Mouse (Mus musculus): ENCODE measurements at regions not wholly inside any gene's neighbourhood (a gene's known extent, or its start where the extent isn't known, plus 50 kb on each side); places are given as distances from the start of the nearest gene placed in this dataset.
"Not testable (repeated sequence)": the region's sequence is repeated elsewhere in the genome, so short reads cannot be mapped to it uniquely, and the experiment has no call there.

DNA sequence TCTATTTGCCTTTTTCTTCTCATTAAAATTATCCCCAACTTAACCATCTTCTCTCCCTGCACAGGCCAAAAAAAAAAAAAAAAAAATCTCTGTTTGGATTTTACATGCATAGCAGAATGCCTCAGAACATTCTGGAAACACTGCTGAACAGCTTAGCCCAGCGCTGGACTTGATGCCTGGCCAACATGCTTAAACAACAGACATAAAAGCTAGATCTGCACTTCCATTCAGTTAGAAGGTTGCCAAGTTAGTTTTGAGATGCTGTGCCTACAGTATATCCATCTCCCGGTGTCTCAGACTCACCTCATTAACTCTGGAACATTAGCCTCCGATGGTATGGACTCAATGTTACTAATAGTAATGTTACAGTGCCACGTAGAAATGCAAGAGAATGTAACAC is 785.6 kb upstream of the Sox9 start:
- H3K4me1 ChIP-seq, result no peaks in the 10 kb centered on the region
- 89% methylated on average over 4 of the region's 4 CpGs for WGBS

DNA sequence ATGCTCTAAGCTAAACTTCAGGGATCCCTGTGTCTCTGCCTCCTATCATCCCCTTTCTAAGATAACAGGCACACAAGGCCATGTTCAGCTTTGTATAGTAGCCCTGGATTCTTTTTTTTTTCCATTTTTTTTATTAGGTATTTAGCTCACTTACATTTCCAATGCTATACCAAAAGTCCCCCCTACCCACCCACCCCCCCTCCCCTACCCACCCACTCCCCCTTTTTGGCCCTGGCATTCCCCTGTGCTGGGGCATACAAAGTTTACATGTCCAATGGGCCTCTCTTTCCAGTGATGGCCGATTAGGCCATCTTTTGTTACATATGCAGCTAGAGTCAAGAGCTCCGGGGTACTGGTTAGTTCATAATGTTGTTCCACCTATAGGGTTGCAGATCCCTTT is 771.2 kb upstream of the Sox9 start:
- not testable (repeated sequence) for H3K27ac ChIP-seq; H3K27me3 ChIP-seq (ENCODE audit: poor library complexity, severe bottlenecking); DNase-seq (ENCODE audit: extremely low spot score, low spot score); H3K36me3 ChIP-seq (replicated peaks); H3K4me1 ChIP-seq; H3K9me3 ChIP-seq; H3K4me3 ChIP-seq
- 85% methylated on average over 1 of the region's 2 CpGs for WGBS

More for the DNA sequence above, 785.6 kb upstream of the Sox9 start:
- Histone ChIP-seq H3K27ac (no peak overlapping the region), H3K36me3 (replicated peaks) (no peaks in the 10 kb centered on the region), H3K27me3 (ENCODE audit: poor library complexity, severe bottlenecking) (no peaks in the 10 kb centered on the region), H3K4me3 (no peak overlapping the region), H3K9me3 (no peaks in the 10 kb centered on the region)
- DNase-seq (ENCODE audit: extremely low spot score, low spot score), result no peak

GRCm38 (mm10) chr11:112017906-112018305 is 764.1 kb upstream of the Sox9 start:
- H3K4me3 ChIP-seq, result no peak overlapping the region
- no peaks in the 10 kb centered on the region for H3K36me3 ChIP-seq (replicated peaks)
- H3K27me3 ChIP-seq (ENCODE audit: poor library complexity, severe bottlenecking), result no peaks in the 10 kb centered on the region
- no peaks in the 10 kb centered on the region for H3K9me3 ChIP-seq
- H3K4me1 ChIP-seq, result no peaks in the 10 kb centered on the region
- 82% methylated on average over 3 of the region's 3 CpGs for WGBS
- no peak overlapping the region for H3K27ac ChIP-seq
- DNase-seq (ENCODE audit: extremely low spot score, low spot score), result no peak

GRCm38 (mm10) chr11:112028031-112028430 is 754.0 kb upstream of the Sox9 start:
- no peaks in the 10 kb centered on the region for H3K36me3 ChIP-seq (replicated peaks)
- H3K27me3 ChIP-seq (ENCODE audit: poor library complexity, severe bottlenecking), result no peaks in the 10 kb centered on the region
- WGBS, result 90% methylated on average over 5 of the region's 5 CpGs
- H3K9me3 ChIP-seq, result peaks cover 6% of the 10 kb centered on the region; the same call in 1 of the 2 replicates
- no peak overlapping the region for H3K27ac ChIP-seq
- no peak for DNase-seq (ENCODE audit: extremely low spot score, low spot score)
- no peaks in the 10 kb centered on the region for H3K4me1 ChIP-seq
- H3K4me3 ChIP-seq, result no peak overlapping the region

DNA sequence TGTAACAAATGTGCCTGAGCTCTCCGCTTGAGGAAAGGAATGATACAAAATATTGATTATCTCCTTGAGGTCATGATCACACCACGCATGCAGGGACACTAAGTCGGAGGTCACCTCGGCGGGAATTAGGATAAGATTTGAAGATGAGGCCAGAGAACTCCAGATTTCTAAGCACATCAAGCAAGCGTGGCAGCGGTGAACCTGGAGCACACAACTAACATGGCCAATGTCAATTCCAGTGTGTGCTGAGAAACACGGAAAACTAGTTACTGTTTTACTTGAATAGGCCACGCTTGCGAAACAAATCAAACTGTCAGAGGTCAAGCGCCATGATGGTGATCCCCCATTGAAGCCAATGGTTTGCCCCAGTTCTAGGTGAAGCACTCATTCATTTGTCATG is 743.3 kb upstream of the Sox9 start:
- WGBS, result 97% methylated on average over 11 of the region's 11 CpGs
- DNase-seq (ENCODE audit: extremely low spot score, low spot score), result no peak
- Histone ChIP-seq H3K9me3 (no peaks in the 10 kb centered on the region), H3K4me3 (no peak overlapping the region), H3K27me3 (ENCODE audit: poor library complexity, severe bottlenecking) (no peaks in the 10 kb centered on the region), H3K4me1 (no peaks in the 10 kb centered on the region), H3K27ac (no peak overlapping the region), H3K36me3 (replicated peaks) (no peaks in the 10 kb centered on the region)

DNA sequence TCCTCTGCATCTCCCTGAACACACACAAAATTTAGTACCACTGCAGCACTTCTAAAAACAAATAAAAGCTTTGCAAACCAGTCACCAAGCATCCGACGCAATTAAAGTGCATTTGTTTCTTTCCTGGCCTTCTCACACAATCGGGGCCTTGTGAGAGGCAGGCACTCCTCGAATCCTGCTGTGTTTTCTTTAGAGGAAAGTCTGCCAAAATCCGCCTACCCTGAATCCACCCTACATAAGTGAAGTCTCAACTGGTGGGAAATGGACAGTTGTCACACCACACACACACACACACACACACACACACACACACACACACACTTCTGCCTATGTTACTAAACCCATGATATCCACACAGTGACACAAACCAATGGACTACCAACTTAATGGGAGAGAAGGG is 737.6 kb upstream of the Sox9 start:
- DNase-seq (ENCODE audit: extremely low spot score, low spot score), result no peak
- WGBS, result 36% methylated on average over 5 of the region's 5 CpGs
- Histone ChIP-seq H3K9me3 (no peaks in the 10 kb centered on the region), H3K36me3 (replicated peaks) (no peaks in the 10 kb centered on the region), H3K27me3 (ENCODE audit: poor library complexity, severe bottlenecking) (no peaks in the 10 kb centered on the region), H3K4me3 (no peak overlapping the region), H3K4me1 (peaks cover 10% of the 10 kb centered on the region), H3K27ac (no peak overlapping the region)

DNA sequence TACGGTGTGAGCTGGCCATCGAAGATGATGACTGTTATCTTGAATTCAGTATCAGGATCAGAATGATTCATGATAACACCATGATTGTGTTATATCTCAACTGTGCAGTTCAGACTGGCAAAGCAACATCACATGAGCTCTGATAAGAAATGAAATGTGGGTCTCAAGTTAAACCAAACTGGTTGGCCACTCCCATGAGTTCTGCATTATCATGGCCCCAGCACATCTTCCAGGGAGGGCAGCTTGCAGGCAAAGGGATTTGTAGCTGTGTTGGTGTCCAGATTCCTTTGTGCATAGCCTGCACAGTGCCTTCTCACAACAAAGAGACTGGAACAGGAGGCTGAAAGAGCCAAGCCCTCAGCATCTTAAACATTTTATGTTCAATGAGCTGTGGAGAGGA is 736.7 kb upstream of the Sox9 start:
- Histone ChIP-seq H3K27me3 (ENCODE audit: poor library complexity, severe bottlenecking) (no peaks in the 10 kb centered on the region), H3K27ac (no peak overlapping the region), H3K4me1 (peaks cover 14% of the 10 kb centered on the region), H3K9me3 (no peaks in the 10 kb centered on the region), H3K36me3 (replicated peaks) (no peaks in the 10 kb centered on the region), H3K4me3 (no peak overlapping the region)
- 98% methylated on average over 2 of the region's 2 CpGs for WGBS
- no peak for DNase-seq (ENCODE audit: extremely low spot score, low spot score)

- Histone ChIP-seq H3K4me3 (no peak overlapping the region), H3K4me1 (peaks cover 12% of the 10 kb centered on the region), H3K27me3 (ENCODE audit: poor library complexity, severe bottlenecking) (no peaks in the 10 kb centered on the region), H3K27ac (no peak overlapping the region), H3K36me3 (replicated peaks) (no peaks in the 10 kb centered on the region), H3K9me3 (no peaks in the 10 kb centered on the region)
- no peak for DNase-seq (ENCODE audit: extremely low spot score, low spot score)
- WGBS, result 38% methylated on average over 7 of the region's 7 CpGs
These were observed 731.7 kb upstream of the Sox9 start for GRCm38 (mm10) chr11:112050362-112050761.

- no peaks in the 10 kb centered on the region for H3K27me3 ChIP-seq (ENCODE audit: poor library complexity, severe bottlenecking)
- H3K36me3 ChIP-seq (replicated peaks), result no peaks in the 10 kb centered on the region
- WGBS, result 75% methylated on average over 6 of the region's 6 CpGs
- peaks cover 4% of the 10 kb centered on the region; the same call in 1 of the 2 replicates for H3K4me1 ChIP-seq
- H3K27ac ChIP-seq, result no peak overlapping the region
- no peak for DNase-seq (ENCODE audit: extremely low spot score, low spot score)
- H3K9me3 ChIP-seq, result no peaks in the 10 kb centered on the region
- no peak overlapping the region for H3K4me3 ChIP-seq
These were observed 726.4 kb upstream of the Sox9 start for GRCm38 (mm10) chr11:112055591-112055990.

GRCm38 (mm10) chr11:112067176-112067575 is 714.8 kb upstream of the Sox9 start:
- Histone ChIP-seq H3K4me1 (no peaks in the 10 kb centered on the region), H3K27ac (no peak overlapping the region), H3K4me3 (no peak overlapping the region), H3K27me3 (ENCODE audit: poor library complexity, severe bottlenecking) (no peaks in the 10 kb centered on the region), H3K36me3 (replicated peaks) (no peaks in the 10 kb centered on the region), H3K9me3 (0 out of 2 replicates have a peak, but pooled peaks cover 4% of the 10 kb centered on the region)
- no peak for DNase-seq (ENCODE audit: extremely low spot score, low spot score)
- WGBS, result 71% methylated on average over 3 of the region's 3 CpGs

GRCm38 (mm10) chr11:112068821-112069220 is 713.2 kb upstream of the Sox9 start:
- Histone ChIP-seq H3K4me3 (no peak overlapping the region), H3K27ac (no peak overlapping the region), H3K9me3 (0 out of 2 replicates have a peak, but pooled peaks cover 4% of the 10 kb centered on the region), H3K4me1 (no peaks in the 10 kb centered on the region), H3K27me3 (ENCODE audit: poor library complexity, severe bottlenecking) (no peaks in the 10 kb centered on the region), H3K36me3 (replicated peaks) (no peaks in the 10 kb centered on the region)
- 93% methylated on average over 4 of the region's 4 CpGs for WGBS
- DNase-seq (ENCODE audit: extremely low spot score, low spot score), result no peak

DNA sequence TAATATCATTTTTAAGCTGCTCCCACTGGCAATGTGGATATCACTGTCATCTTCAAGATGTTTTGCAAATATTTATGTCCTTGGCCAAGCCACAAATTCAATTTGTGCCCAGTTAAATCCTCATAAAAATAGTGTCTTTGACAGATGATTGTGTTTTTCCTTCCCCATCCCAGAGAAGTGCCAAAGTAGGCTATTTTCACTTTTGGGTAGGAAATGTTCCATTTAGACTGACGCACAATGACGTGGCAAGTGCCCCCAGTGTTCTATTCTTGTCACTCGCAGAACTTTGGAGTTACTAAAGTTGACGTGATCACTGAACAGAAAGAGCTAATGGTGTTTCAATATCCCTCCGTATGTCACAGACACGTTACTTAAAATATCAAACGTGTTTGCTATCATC is 710.5 kb upstream of the Sox9 start:
- Histone ChIP-seq H3K4me3 (no peak overlapping the region), H3K4me1 (no peaks in the 10 kb centered on the region)

GRCm38 (mm10) chr11:112081386-112081785 is 700.6 kb upstream of the Sox9 start:
- peaks cover 5% of the 10 kb centered on the region for H3K4me1 ChIP-seq
- H3K27me3 ChIP-seq (ENCODE audit: poor library complexity, severe bottlenecking), result no peaks in the 10 kb centered on the region
- H3K4me3 ChIP-seq, result no peak overlapping the region
- 92% methylated on average over 4 of the region's 4 CpGs for WGBS
- no peak overlapping the region for H3K27ac ChIP-seq
- no peaks in the 10 kb centered on the region for H3K36me3 ChIP-seq (replicated peaks)
- no peaks in the 10 kb centered on the region for H3K9me3 ChIP-seq
- no peak for DNase-seq (ENCODE audit: extremely low spot score, low spot score)

More for the DNA sequence above, 710.5 kb upstream of the Sox9 start:
- WGBS, result 88% methylated on average over 7 of the region's 7 CpGs
- H3K27me3 ChIP-seq (ENCODE audit: poor library complexity, severe bottlenecking), result no peaks in the 10 kb centered on the region
- no peak overlapping the region for H3K27ac ChIP-seq
- DNase-seq (ENCODE audit: extremely low spot score, low spot score), result no peak
- 0 out of 2 replicates have a peak, but pooled peaks cover 4% of the 10 kb centered on the region for H3K9me3 ChIP-seq
- no peaks in the 10 kb centered on the region for H3K36me3 ChIP-seq (replicated peaks)

GRCm38 (mm10) chr11:112083019-112083418 is 699.0 kb upstream of the Sox9 start:
- no peaks in the 10 kb centered on the region for H3K36me3 ChIP-seq (replicated peaks)
- no peak overlapping the region for H3K27ac ChIP-seq
- H3K4me3 ChIP-seq, result no peak overlapping the region
- no peak for DNase-seq (ENCODE audit: extremely low spot score, low spot score)
- no peaks in the 10 kb centered on the region for H3K9me3 ChIP-seq
- H3K27me3 ChIP-seq (ENCODE audit: poor library complexity, severe bottlenecking), result no peaks in the 10 kb centered on the region
- WGBS, result 56% methylated on average over 4 of the region's 4 CpGs
- H3K4me1 ChIP-seq, result peaks cover 5% of the 10 kb centered on the region

All from forebrain, embryonic 10.5 days (tissue).